Mouse (Mus musculus): ENCODE measurements around the gene Klhl2. TPM values are rescaled to one million over a fixed set of nuclear protein-coding genes. Genes with fewer than 3 reads are reported as not detected.

Gene Klhl2
- total RNA-seq, 2 experiments from 2014 or later, result 324 to 340 TPM

DNA sequence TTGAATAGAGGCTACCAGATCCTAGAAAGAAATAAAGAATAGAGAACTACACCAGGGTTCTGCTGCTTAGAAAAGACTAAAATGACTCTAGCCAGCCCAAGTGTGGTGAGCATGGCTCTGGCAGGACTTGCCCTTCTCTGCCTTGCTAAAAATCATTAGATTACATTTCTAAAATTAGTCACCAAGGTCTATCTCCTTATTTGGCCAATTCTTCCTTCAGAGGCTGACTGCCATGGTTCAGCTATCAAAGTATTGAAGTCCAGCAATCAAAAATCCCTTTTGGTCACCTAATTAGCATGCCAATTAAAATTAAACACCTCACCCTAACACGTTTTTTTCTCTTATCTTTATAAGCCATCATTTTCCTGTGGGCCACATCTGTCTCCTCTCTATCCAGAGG is 138.3 kb downstream of the Klhl2 start:
- no peak for DNase-seq (ENCODE audit: low spot score in 2 of 2)

DNA sequence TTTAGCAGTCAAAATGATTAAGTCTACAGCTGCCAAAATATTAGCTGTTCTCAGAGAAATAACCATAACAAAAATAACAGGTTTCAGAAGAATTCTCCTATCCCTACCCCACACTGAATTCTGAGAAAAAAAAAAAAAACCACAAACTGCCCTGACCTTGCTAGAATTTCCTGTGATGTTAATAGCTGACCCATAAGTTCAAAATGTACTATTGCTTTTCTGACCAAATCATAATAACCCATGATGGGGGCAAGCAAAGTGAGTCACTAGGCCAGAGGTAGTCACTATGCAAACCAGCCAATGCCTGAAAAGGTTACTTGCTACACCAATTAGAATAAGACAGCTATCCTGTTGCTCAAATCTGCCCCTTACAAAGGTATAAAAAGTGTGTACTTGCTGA is 142.3 kb downstream of the Klhl2 start:
- DNase-seq (ENCODE audit: low spot score in 2 of 2), result no peak

GRCm38 (mm10) chr8:64703191-64703590 is 146.6 kb downstream of the Klhl2 start:
- no peak for DNase-seq (ENCODE audit: low spot score in 2 of 2)

- DNase-seq (ENCODE audit: low spot score in 2 of 2), result peak; percentile 85 to 91
Observed at GRCm38 (mm10) chr8:64692651-64693201, 157.1 kb downstream of the Klhl2 start, which contains the start of gene Cpe. TSS of gene Cpe (minus strand) at chr8:64693054.

DNA sequence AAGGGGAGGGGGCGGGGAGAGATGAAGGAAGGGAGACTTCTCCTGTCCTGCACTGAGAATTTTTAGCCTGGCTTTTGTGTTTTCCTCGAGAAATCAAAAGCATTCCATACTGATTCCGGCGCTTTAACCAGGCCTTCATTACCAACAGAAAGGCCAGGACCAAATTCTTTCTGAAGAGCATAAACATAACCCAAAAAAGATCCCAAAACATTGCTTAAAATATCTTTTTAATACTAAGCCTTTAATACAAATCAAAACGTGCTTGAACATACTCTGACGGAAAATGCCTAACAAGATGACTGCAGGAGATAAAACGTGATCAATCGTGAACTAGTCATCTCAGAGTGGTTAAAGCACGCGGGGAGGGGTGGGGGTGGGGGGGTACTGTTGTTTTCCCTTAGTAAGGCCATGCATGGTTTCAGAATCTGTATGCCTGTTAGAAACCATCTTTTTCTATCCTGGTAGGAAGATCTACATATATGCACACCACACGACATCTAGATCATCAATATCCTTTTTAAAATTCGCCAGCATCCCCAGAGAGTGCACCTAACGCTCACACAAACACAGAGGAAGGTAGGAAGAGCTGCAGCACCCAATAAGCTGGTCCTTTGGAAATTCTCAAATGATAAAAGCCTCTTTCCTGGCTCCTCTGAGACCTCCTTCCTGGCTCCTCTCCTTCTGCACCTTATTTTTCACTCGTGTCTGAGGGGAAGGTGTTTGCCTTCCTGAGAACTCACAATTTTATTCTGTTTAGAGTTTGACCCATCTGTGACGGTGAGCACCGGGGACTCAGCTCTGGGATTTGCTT is 158.0 kb downstream of the Klhl2 start:
- peak in 1 of 2 experiments; percentile 47 for DNase-seq (ENCODE audit: low spot score in 2 of 2)

DNA sequence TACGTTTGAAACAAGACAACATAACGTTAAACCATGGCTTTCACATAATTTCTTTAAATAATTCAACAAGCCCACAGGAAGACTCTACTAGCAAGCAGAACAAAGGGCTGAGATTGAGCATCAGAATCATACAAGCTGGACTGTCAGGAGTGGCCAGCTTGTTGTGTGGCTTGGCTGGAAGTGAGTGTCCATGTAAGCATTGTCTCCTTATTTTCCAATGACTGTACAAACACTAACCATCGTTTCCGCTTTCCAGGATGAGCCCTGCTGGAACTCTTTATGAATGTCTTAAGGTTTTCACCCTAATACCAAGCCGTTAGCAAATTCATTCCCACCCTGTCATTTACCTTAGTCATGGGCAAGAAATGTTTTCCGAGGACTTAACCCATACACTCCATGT is 159.0 kb downstream of the Klhl2 start:
- DNase-seq (ENCODE audit: low spot score in 2 of 2), result no peak

DNA sequence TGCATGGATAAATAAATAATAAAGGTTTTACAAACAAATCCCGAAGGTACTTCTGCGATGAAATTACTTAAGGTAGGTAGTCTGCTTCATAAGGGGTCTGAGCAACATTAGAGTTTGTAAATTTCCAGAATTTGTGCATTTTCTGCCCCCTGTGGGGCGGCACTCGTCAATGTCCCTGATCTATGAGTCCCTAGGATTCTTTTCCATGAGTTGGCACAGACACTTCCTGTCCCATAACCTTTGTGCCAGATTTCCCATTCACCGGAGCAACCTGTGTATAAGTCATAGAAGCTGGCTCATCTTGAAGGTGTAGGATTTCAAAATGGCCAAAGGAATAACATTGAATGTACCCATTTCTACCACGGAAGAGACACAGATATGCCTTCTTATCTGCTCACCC is 159.5 kb downstream of the Klhl2 start:
- DNase-seq (ENCODE audit: low spot score in 2 of 2), result no peak

Other genes starting within 250 kb of the Klhl2 start
- gene Cpe, start 157.0 kb downstream of the Klhl2 start, total RNA-seq (2021), result 1,000 to 10,000 TPM; 2,606 to 2,683 TPM
- 10 to 100 TPM; 86.1 to 89.9 TPM for gene Msmo1, start 116.2 kb downstream of the Klhl2 start, total RNA-seq (2021)
- 10 to 100 TPM; 24.8 to 28.1 TPM for gene Tmem192, start 97.2 kb upstream of the Klhl2 start, total RNA-seq (2021)
- not detected for gene Trim75, start 137.8 kb upstream of the Klhl2 start, total RNA-seq (2021)
- gene Trim61, start 168.5 kb upstream of the Klhl2 start, total RNA-seq (2021), result not detected
- gene Trim60, start 168.6 kb upstream of the Klhl2 start, total RNA-seq (2021), result not detected
- gene Apela, start 187.3 kb upstream of the Klhl2 start, total RNA-seq (2021), result not detected
- gene Gm10663, start 225.0 kb upstream of the Klhl2 start, total RNA-seq (2021), result not detected

All from layer of hippocampus, adult 18-20 months (tissue).